Mouse (Mus musculus): ENCODE data around the gene Frmd4a. TPM values are rescaled to one million over a fixed set of nuclear protein-coding genes. Genes with fewer than 3 reads are reported as not detected.

The Frmd4a gene
- total RNA-seq, 1 experiment = 9.3 TPM

DNA sequence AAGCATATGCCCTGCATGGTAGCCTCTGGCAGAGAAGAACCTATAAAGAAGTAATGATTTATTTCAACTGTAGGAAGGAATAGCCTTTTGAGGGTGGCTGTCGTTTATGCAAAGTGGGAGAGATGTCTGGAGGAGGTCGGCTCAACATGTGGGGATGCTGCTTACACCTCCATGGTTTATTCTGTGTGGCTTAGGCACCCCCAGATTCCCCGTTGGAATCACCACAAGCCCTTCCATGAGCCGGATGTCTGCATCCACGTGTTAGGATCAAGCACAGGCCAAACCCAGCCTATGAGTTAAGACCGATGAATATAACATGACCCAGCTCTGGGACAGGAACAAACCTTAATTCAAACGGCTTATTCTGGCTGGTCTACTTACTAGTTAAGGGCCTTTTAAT lies 284.2 kb downstream of the Frmd4a start:
- Histone ChIP-seq H3K4me3 (ENCODE audit: insufficient read depth in 1 of 2, low read depth in 1 of 2, low read length in 2 of 2, poor library complexity in 1 of 2, severe bottlenecking in 1 of 2) (no peak overlapping the region), H3K27ac (ENCODE audit: insufficient read depth, low read depth, low read length, poor library complexity, severe bottlenecking) (no peak overlapping the region), H3K36me3 (ENCODE audit: control insufficient read depth, insufficient read depth, low read length, poor library complexity, severe bottlenecking) (no peaks in the 10 kb centered on the region), H3K9me3 (ENCODE audit: control insufficient read depth, insufficient read depth, low read depth, low read length) (no peaks in the 10 kb centered on the region), H3K9ac (ENCODE audit: insufficient read depth, low read depth, low read length, poor library complexity, severe bottlenecking) (no peak overlapping the region), H3K4me1 (ENCODE audit: control insufficient read depth in 2 of 2, insufficient read depth in 2 of 2, low read length in 2 of 2, poor library complexity in 1 of 2) (no peaks in the 10 kb centered on the region)
- DNase-seq (ENCODE audit: low read depth, low spot score) = no peak
- TF ChIP-seq CHD2 (IDR thresholded peaks at IDR 0.05; ENCODE audit: low read depth, low read length) = no peak
- TF ChIP-seq ZC3H11A (IDR thresholded peaks at IDR 0.05; ENCODE audit: borderline replicate concordance, low read depth, low read length) = no peak
- TF ChIP-seq ZNF384 (IDR thresholded peaks at IDR 0.05; ENCODE audit: low read depth, low read length) = no peak
- no peak for TF ChIP-seq HCFC1 (IDR thresholded peaks at IDR 0.05; ENCODE audit: borderline replicate concordance, insufficient read depth, low read length)
- no peak for TF ChIP-seq MAFK (IDR thresholded peaks at IDR 0.05; ENCODE audit: insufficient read depth, low read depth, low read length)
- in situ Hi-C loops (cut with MboI; ENCODE audit: low sequenced_read_pairs in 2 of 2, unreplicated experiment in 2 of 2) = no loop called here

DNA sequence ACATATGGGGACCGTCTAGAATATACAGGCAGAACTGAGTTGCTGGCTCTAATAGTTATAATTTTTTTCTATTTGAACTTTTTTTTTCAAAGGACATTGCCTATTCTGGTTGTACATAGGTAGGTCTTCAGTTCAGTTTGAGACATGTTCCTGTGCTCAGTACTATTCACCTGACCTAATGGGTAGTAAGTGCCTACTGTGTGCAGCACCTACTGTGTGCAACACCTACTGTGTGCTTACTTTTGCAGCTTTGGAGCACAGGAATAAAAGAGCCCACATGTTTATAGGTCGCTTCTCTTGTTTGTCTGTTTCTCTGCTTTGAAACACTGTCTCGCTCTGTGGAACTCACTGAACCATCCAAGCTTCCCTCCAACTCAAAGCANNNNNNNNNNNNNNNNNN lies 284.6 kb downstream of the Frmd4a start:
- no peak for DNase-seq (ENCODE audit: low read depth, low spot score)
- TF ChIP-seq CHD2 (IDR thresholded peaks at IDR 0.05; ENCODE audit: low read depth, low read length) = no peak
- no peak for TF ChIP-seq HCFC1 (IDR thresholded peaks at IDR 0.05; ENCODE audit: borderline replicate concordance, insufficient read depth, low read length)
- no peak for TF ChIP-seq MAFK (IDR thresholded peaks at IDR 0.05; ENCODE audit: insufficient read depth, low read depth, low read length)
- no peak for TF ChIP-seq ZNF384 (IDR thresholded peaks at IDR 0.05; ENCODE audit: low read depth, low read length)
- no peak for TF ChIP-seq ZC3H11A (IDR thresholded peaks at IDR 0.05; ENCODE audit: borderline replicate concordance, low read depth, low read length)
- Histone ChIP-seq H3K4me1 (ENCODE audit: control insufficient read depth in 2 of 2, insufficient read depth in 2 of 2, low read length in 2 of 2, poor library complexity in 1 of 2) (no peaks in the 10 kb centered on the region), H3K27ac (ENCODE audit: insufficient read depth, low read depth, low read length, poor library complexity, severe bottlenecking) (no peak overlapping the region), H3K36me3 (ENCODE audit: control insufficient read depth, insufficient read depth, low read length, poor library complexity, severe bottlenecking) (no peaks in the 10 kb centered on the region), H3K9me3 (ENCODE audit: control insufficient read depth, insufficient read depth, low read depth, low read length) (no peaks in the 10 kb centered on the region), H3K9ac (ENCODE audit: insufficient read depth, low read depth, low read length, poor library complexity, severe bottlenecking) (no peak overlapping the region), H3K4me3 (ENCODE audit: insufficient read depth in 1 of 2, low read depth in 1 of 2, low read length in 2 of 2, poor library complexity in 1 of 2, severe bottlenecking in 1 of 2) (no peak overlapping the region)
- in situ Hi-C loops (cut with MboI; ENCODE audit: low sequenced_read_pairs in 2 of 2, unreplicated experiment in 2 of 2) = no loop called here

DNA sequence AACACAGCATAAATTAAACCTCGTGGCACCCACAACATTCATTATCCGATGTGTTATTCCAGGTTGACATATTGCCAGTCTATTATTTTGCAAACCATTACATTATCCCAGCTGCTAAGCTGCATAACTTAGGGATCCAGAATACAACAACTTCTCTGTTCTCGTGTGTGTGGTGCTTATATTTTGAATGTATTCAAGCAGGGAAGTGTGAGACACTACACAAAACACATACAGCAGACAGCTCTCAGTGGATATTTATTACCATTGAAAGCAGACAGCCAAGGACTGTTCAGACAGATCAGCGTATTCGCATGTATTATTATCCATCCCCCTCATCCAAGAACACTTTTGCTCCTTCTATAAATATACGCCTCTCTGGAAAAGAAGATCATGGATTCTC lies 289.6 kb downstream of the Frmd4a start:
- Histone ChIP-seq H3K9me3 (ENCODE audit: control insufficient read depth, insufficient read depth, low read depth, low read length) (no peaks in the 10 kb centered on the region), H3K4me1 (ENCODE audit: control insufficient read depth in 2 of 2, insufficient read depth in 2 of 2, low read length in 2 of 2, poor library complexity in 1 of 2) (no peaks in the 10 kb centered on the region), H3K9ac (ENCODE audit: insufficient read depth, low read depth, low read length, poor library complexity, severe bottlenecking) (no peak overlapping the region), H3K36me3 (ENCODE audit: control insufficient read depth, insufficient read depth, low read length, poor library complexity, severe bottlenecking) (no peaks in the 10 kb centered on the region), H3K27ac (ENCODE audit: insufficient read depth, low read depth, low read length, poor library complexity, severe bottlenecking) (no peak overlapping the region), H3K4me3 (ENCODE audit: insufficient read depth in 1 of 2, low read depth in 1 of 2, low read length in 2 of 2, poor library complexity in 1 of 2, severe bottlenecking in 1 of 2) (no peak overlapping the region)
- in situ Hi-C loops (cut with MboI; ENCODE audit: low sequenced_read_pairs in 2 of 2, unreplicated experiment in 2 of 2) = no loop called here
- TF ChIP-seq ZNF384 (IDR thresholded peaks at IDR 0.05; ENCODE audit: low read depth, low read length) (no peak), MAFK (IDR thresholded peaks at IDR 0.05; ENCODE audit: insufficient read depth, low read depth, low read length) (no peak), ZC3H11A (IDR thresholded peaks at IDR 0.05; ENCODE audit: borderline replicate concordance, low read depth, low read length) (no peak), HCFC1 (IDR thresholded peaks at IDR 0.05; ENCODE audit: borderline replicate concordance, insufficient read depth, low read length) (no peak), CHD2 (IDR thresholded peaks at IDR 0.05; ENCODE audit: low read depth, low read length) (no peak)
- no peak for DNase-seq (ENCODE audit: low read depth, low spot score)

DNA sequence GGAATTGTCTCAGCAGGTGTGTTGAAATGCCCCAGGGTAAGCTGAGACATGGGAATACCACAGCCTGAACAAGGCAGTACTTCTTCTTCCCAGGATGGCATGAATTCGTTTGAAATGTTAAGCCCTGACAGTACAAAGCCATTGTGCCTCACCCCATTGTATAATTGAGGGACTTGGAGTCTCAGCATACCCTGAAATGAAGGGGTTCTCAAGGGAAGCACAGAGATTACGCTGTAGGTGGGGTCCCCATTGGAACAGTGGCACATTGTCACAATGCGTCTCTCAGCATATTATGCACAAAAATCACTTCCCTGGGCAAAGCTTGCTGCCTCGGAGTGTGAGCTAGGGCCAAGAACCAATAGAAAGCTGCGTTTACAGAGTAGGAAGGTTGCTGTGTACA lies 297.0 kb downstream of the Frmd4a start:
- TF ChIP-seq CHD2 (IDR thresholded peaks at IDR 0.05; ENCODE audit: low read depth, low read length) (no peak), HCFC1 (IDR thresholded peaks at IDR 0.05; ENCODE audit: borderline replicate concordance, insufficient read depth, low read length) (no peak), ZNF384 (IDR thresholded peaks at IDR 0.05; ENCODE audit: low read depth, low read length) (no peak), ZC3H11A (IDR thresholded peaks at IDR 0.05; ENCODE audit: borderline replicate concordance, low read depth, low read length) (no peak), MAFK (IDR thresholded peaks at IDR 0.05; ENCODE audit: insufficient read depth, low read depth, low read length) (no peak)
- H3K9ac ChIP-seq (ENCODE audit: insufficient read depth, low read depth, low read length, poor library complexity, severe bottlenecking) = no peak overlapping the region

DNA sequence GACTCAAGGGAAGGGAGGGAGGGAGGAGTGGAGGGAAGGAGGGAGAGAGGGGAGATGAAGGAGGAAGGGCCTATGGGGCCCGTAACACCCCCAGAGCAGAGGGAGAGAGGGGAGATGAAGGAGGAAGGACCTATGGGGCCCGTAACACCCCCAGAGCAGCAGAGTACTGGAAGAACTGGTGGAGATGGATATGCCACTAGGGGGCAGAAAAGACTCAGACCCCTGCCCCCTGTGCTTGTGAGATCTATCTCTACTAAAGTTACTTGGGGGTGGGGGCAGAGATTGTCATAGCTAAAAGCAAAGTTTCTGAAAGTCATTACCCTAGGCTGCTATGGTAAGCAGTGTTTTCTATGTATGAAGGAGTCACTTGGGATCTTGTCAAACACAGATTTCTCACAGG lies 299.1 kb downstream of the Frmd4a start:
- no peak for DNase-seq (ENCODE audit: low read depth, low spot score)
- TF ChIP-seq HCFC1 (IDR thresholded peaks at IDR 0.05; ENCODE audit: borderline replicate concordance, insufficient read depth, low read length) (no peak), ZNF384 (IDR thresholded peaks at IDR 0.05; ENCODE audit: low read depth, low read length) (no peak), MAFK (IDR thresholded peaks at IDR 0.05; ENCODE audit: insufficient read depth, low read depth, low read length) (no peak), CHD2 (IDR thresholded peaks at IDR 0.05; ENCODE audit: low read depth, low read length) (no peak), ZC3H11A (IDR thresholded peaks at IDR 0.05; ENCODE audit: borderline replicate concordance, low read depth, low read length) (no peak)

More for the DNA sequence above, 297.0 kb downstream of the Frmd4a start:
- no peak overlapping the region for H3K4me3 ChIP-seq (ENCODE audit: insufficient read depth in 1 of 2, low read depth in 1 of 2, low read length in 2 of 2, poor library complexity in 1 of 2, severe bottlenecking in 1 of 2)
- H3K27ac ChIP-seq (ENCODE audit: insufficient read depth, low read depth, low read length, poor library complexity, severe bottlenecking) = no peak overlapping the region
- no peaks in the 10 kb centered on the region for H3K4me1 ChIP-seq (ENCODE audit: control insufficient read depth in 2 of 2, insufficient read depth in 2 of 2, low read length in 2 of 2, poor library complexity in 1 of 2)
- no peaks in the 10 kb centered on the region for H3K9me3 ChIP-seq (ENCODE audit: control insufficient read depth, insufficient read depth, low read depth, low read length)
- H3K36me3 ChIP-seq (ENCODE audit: control insufficient read depth, insufficient read depth, low read length, poor library complexity, severe bottlenecking) = no peaks in the 10 kb centered on the region
- in situ Hi-C loops (cut with MboI; ENCODE audit: low sequenced_read_pairs in 2 of 2, unreplicated experiment in 2 of 2) = no loop called here
- DNase-seq (ENCODE audit: low read depth, low spot score) = no peak

More for the DNA sequence above, 299.1 kb downstream of the Frmd4a start:
- Histone ChIP-seq H3K27ac (ENCODE audit: insufficient read depth, low read depth, low read length, poor library complexity, severe bottlenecking) (no peak overlapping the region), H3K36me3 (ENCODE audit: control insufficient read depth, insufficient read depth, low read length, poor library complexity, severe bottlenecking) (no peaks in the 10 kb centered on the region), H3K4me3 (ENCODE audit: insufficient read depth in 1 of 2, low read depth in 1 of 2, low read length in 2 of 2, poor library complexity in 1 of 2, severe bottlenecking in 1 of 2) (no peak overlapping the region), H3K9me3 (ENCODE audit: control insufficient read depth, insufficient read depth, low read depth, low read length) (no peaks in the 10 kb centered on the region), H3K9ac (ENCODE audit: insufficient read depth, low read depth, low read length, poor library complexity, severe bottlenecking) (no peak overlapping the region), H3K4me1 (ENCODE audit: control insufficient read depth in 2 of 2, insufficient read depth in 2 of 2, low read length in 2 of 2, poor library complexity in 1 of 2) (no peaks in the 10 kb centered on the region)
- in situ Hi-C loops (cut with MboI; ENCODE audit: low sequenced_read_pairs in 2 of 2, unreplicated experiment in 2 of 2) = no loop called here

Measured in ES-E14 (cell line).